Comparison of ENCODE assay signal across 19 mouse cellular contexts in the genomic region with DNA sequence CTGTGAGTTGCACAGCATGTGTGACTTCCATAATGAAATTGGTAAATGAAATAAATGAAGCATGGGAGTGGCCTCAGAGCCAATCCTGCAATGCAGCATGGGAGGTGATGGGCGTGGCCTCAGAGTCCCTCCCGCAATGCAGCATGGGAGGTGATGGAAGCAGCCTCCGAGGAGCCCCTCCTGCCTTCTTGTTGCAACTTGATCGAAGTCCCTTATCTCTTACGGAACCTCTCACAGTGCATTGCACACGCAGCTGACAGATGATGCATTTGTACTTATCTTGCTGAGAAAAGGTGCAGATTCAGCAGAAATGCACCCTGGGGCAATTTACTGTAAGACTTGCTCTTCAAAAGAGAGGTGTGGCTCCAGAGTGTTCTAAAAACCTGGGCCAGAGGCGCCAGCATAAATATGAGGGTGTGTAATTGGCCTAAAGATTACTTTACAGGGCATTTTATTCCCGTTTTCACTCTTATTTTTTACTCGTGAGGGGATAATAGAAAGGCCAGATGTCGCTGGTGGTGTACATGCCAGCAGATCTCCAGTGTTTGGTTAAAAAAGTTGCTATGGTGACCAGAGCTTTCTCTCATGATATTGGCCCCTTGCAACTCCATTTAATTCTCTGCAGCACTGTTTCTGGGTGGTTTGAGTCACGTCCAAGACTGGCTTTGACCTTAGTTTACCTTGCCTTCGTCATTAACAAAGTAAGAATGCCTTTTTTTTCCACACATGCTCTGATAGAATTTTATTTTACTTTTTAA. TPM values are rescaled to one million over a fixed set of nuclear protein-coding genes. Genes with fewer than 3 reads are reported as not detected.
DNase-seq lines count a peak whose midpoint lies in the region; ATAC-seq and TF ChIP-seq lines count a peak whose summit lies in the region.
"Had no signal": no experiment of that assay in that cellular context is flagged by ENCODE, and none has a peak within 500 bp of the region (broad histone marks: within the 10 kb centered on the region; RNA-seq: fewer than 3 reads in every experiment).

No protein-coding gene starts in this region.

- H3K4me3 ChIP-seq in gastrocnemius, adult 2 months: peak overlapping the region; percentile 39
- no peak overlapping the region for H3K4me3 ChIP-seq in limb, embryonic 12.5 days (replicated peaks)
- no peak overlapping the region for H3K4me3 ChIP-seq in limb, embryonic 10.5 days
- no peak overlapping the region for H3K4me3 ChIP-seq in limb, embryonic 15.5 days
- no peak overlapping the region for H3K4me3 ChIP-seq in stomach, embryonic 15.5 days (replicated peaks)
- no peak overlapping the region for H3K4me3 ChIP-seq in kidney, embryonic 14.5 days (ENCODE audit: low read length)
- H3K4me3 ChIP-seq: heart, embryonic 13.5 days; megakaryocyte, embryonic 14.5 days had no signal

- H3K27ac ChIP-seq in gastrocnemius, adult 2 months: peak overlapping the region; percentile 56
- 0 out of 2 replicates have a peak overlapping the region, but pooled peaks have one; percentile 26 for H3K27ac ChIP-seq in limb, embryonic 12.5 days
- H3K27ac ChIP-seq in limb, embryonic 10.5 days: no peak overlapping the region
- H3K27ac ChIP-seq in limb, embryonic 15.5 days: peak overlapping the region; percentile 75
- H3K27ac ChIP-seq in stomach, embryonic 15.5 days: no peak overlapping the region
- H3K27ac ChIP-seq in kidney, embryonic 14.5 days (ENCODE audit: low read depth, low read length): no peak overlapping the region
- H3K27ac ChIP-seq: heart, embryonic 13.5 days; hindbrain, postnatal 0 days had no signal

- DNase-seq in gastrocnemius, adult 2 months: no peak
- no peak for DNase-seq in gastrocnemius, adult 8-10 months (ENCODE audit: low spot score in 2 of 2)
- DNase-seq in limb, embryonic 10.5 days (ENCODE audit: low spot score): no peak
- DNase-seq in left cerebral cortex, adult 18-20 months (ENCODE audit: low spot score in 2 of 2): no peak
- DNase-seq: cerebellum, postnatal 10 days; kidney, postnatal 14 days; spleen, adult 18-20 months; thymus, adult 2 months had no signal

- peaks cover 27% of the 10 kb centered on the region for H3K4me1 ChIP-seq in limb, embryonic 12.5 days (replicated peaks)
- 0 out of 2 replicates have a peak, but pooled peaks cover 4% of the 10 kb centered on the region for H3K4me1 ChIP-seq in limb, embryonic 10.5 days
- H3K4me1 ChIP-seq in limb, embryonic 15.5 days: peaks cover 50% of the 10 kb centered on the region
- H3K4me1 ChIP-seq in stomach, embryonic 15.5 days: no peaks in the 10 kb centered on the region
- 0 out of 2 replicates have a peak, but pooled peaks cover 5% of the 10 kb centered on the region for H3K4me1 ChIP-seq in kidney, embryonic 14.5 days (ENCODE audit: control insufficient read depth, insufficient read depth, low read length)
- H3K4me1 ChIP-seq: megakaryocyte, embryonic 14.5 days had no signal

- peaks cover 25% of the 10 kb centered on the region for H3K36me3 ChIP-seq in limb, embryonic 12.5 days
- H3K36me3 ChIP-seq in limb, embryonic 10.5 days: peaks cover 26% of the 10 kb centered on the region
- H3K36me3 ChIP-seq in limb, embryonic 15.5 days: peaks cover 27% of the 10 kb centered on the region
- no peaks in the 10 kb centered on the region for H3K36me3 ChIP-seq in stomach, embryonic 15.5 days
- peaks cover 5% of the 10 kb centered on the region; the same call in 1 of the 2 replicates for H3K36me3 ChIP-seq in kidney, embryonic 14.5 days (ENCODE audit: control insufficient read depth, insufficient read depth, low read length)
- H3K36me3 ChIP-seq: G1E had no signal

- no peak overlapping the region for H3K9ac ChIP-seq in limb, embryonic 12.5 days (replicated peaks)
- no peak overlapping the region for H3K9ac ChIP-seq in limb, embryonic 15.5 days
- no peak overlapping the region for H3K9ac ChIP-seq in stomach, embryonic 15.5 days
- H3K9ac ChIP-seq in kidney, embryonic 14.5 days (ENCODE audit: low read depth, low read length): no peak overlapping the region
- H3K9ac ChIP-seq: heart, embryonic 13.5 days had no signal

- 59% methylated on average over 12 of the region's 12 CpGs for WGBS in limb, embryonic 12.5 days
- WGBS in limb, embryonic 10.5 days: 91% methylated on average over 12 of the region's 12 CpGs
- 38% methylated on average over 12 of the region's 12 CpGs for WGBS in limb, embryonic 15.5 days
- WGBS in stomach, embryonic 15.5 days: 50% methylated on average over 12 of the region's 12 CpGs
- 82% methylated on average over 12 of the region's 12 CpGs for WGBS in kidney, embryonic 14.5 days

- no peak for ATAC-seq in limb, embryonic 12.5 days (ENCODE audit: insufficient number of reproducible peaks, insufficient read depth, low FRiP score, low TSS enrichment, low read depth)
- ATAC-seq in limb, embryonic 15.5 days (ENCODE audit: insufficient number of reproducible peaks, low FRiP score, low TSS enrichment, low read depth): peak; percentile 42; the same call in 1 of the 2 replicates
- ATAC-seq in stomach, embryonic 15.5 days (ENCODE audit: insufficient read depth, low FRiP score, low read depth): no peak
- no peak for ATAC-seq in kidney, embryonic 14.5 days (ENCODE audit: low FRiP score, low TSS enrichment)
- ATAC-seq: activated CD4-positive, CD25-positive, alpha-beta regulatory T cell, adult 4 months; forebrain, embryonic 14.5 days; hindbrain, postnatal 0 days had no signal

- H3K27me3 ChIP-seq in limb, embryonic 12.5 days: no peaks in the 10 kb centered on the region
- H3K27me3 ChIP-seq in limb, embryonic 10.5 days (ENCODE audit: low read depth, poor library complexity, severe bottlenecking): no peaks in the 10 kb centered on the region
- H3K27me3 ChIP-seq in limb, embryonic 15.5 days: no peaks in the 10 kb centered on the region
- no peaks in the 10 kb centered on the region for H3K27me3 ChIP-seq in stomach, embryonic 15.5 days (replicated peaks)
- no peaks in the 10 kb centered on the region for H3K27me3 ChIP-seq in kidney, embryonic 14.5 days (ENCODE audit: control insufficient read depth, insufficient read depth, low read length)
- H3K27me3 ChIP-seq: heart, embryonic 13.5 days had no signal

- H3K9me3 ChIP-seq in limb, embryonic 12.5 days: no peaks in the 10 kb centered on the region
- no peaks in the 10 kb centered on the region for H3K9me3 ChIP-seq in limb, embryonic 10.5 days (replicated peaks)
- no peaks in the 10 kb centered on the region for H3K9me3 ChIP-seq in limb, embryonic 15.5 days
- H3K9me3 ChIP-seq in stomach, embryonic 15.5 days: no peaks in the 10 kb centered on the region
- H3K9me3 ChIP-seq in kidney, embryonic 14.5 days (ENCODE audit: control insufficient read depth, low read length): no peaks in the 10 kb centered on the region
- H3K9me3 ChIP-seq: G1E; heart, embryonic 13.5 days; megakaryocyte, embryonic 14.5 days had no signal

- intact Hi-C loops in gastrocnemius, adult 2 months (cut with DNase I): no loop called here

- no peak overlapping the region for H3K4me2 ChIP-seq in limb, embryonic 12.5 days
- no peak overlapping the region for H3K4me2 ChIP-seq in limb, embryonic 15.5 days
- H3K4me2 ChIP-seq in stomach, embryonic 15.5 days: 0 out of 2 replicates have a peak overlapping the region, but pooled peaks have one; percentile 1
- no peak overlapping the region for H3K4me2 ChIP-seq in kidney, embryonic 14.5 days (replicated peaks; ENCODE audit: low read depth, low read length)
- H3K4me2 ChIP-seq: heart, embryonic 13.5 days had no signal

- no peak for TF ChIP-seq CTCF in gastrocnemius, adult 2 months (IDR thresholded peaks at IDR 0.05)

RNA-seq across cellular contexts. Expression of gene D6Ertd527e, which starts 35.4 kb away (rescaled TPM):
- not detected for total RNA-seq in gastrocnemius, adult 2 months (2021)
- total RNA-seq in gastrocnemius, adult 8-10 months (2022): not detected
- 0.44 and 0.48 TPM in 2 replicates for polyA plus RNA-seq in limb, embryonic 12.5 days (2016; fragmentation: Nextera tagmentation; extraction: Ambion mirVana)
- polyA plus RNA-seq in limb, embryonic 10.5 days (2016; fragmentation: Nextera tagmentation; extraction: Ambion mirVana): 0.18 and 0.33 TPM in 2 replicates
- 0.44 and 0.97 TPM in 2 replicates for polyA plus RNA-seq in limb, embryonic 15.5 days (2015; fragmentation: Nextera tagmentation; extraction: Ambion mirVana)
- polyA plus RNA-seq in stomach, embryonic 15.5 days (2015; fragmentation: Nextera tagmentation; extraction: Ambion mirVana): 0.40 and 0.43 TPM in 2 replicates
- polyA plus RNA-seq in kidney, embryonic 14.5 days (2014; fragmentation: Nextera tagmentation; extraction: Ambion mirVana): 0.09 and 0.26 TPM in 2 replicates
- not detected for total RNA-seq in left cerebral cortex, adult 18-20 months (2021)
- total RNA-seq: left cerebral cortex, postnatal 25 days had no signal
- polyA plus RNA-seq: forebrain, embryonic 14.5 days had no signal

Comparison
In these comparisons a context has a peak if more than half of its experiments do, and no peak if none do; other contexts are left out.
1. H3K27ac ChIP-seq: peak in gastrocnemius, adult 2 months (single experiment), limb, embryonic 12.5 days (single experiment) and limb, embryonic 15.5 days (single experiment); none in limb, embryonic 10.5 days (single experiment), stomach, embryonic 15.5 days (single experiment) and kidney, embryonic 14.5 days (single experiment).